Mouse (Mus musculus) lung, adult 2 months (tissue): ENCODE results near the gene Cln3. TPM values are rescaled to one million over a fixed set of nuclear protein-coding genes. Genes with fewer than 3 reads are reported as not detected.
A peak's percentile ranks its signal among the peaks of the same experiment; 100 is the strongest.

ENCODE experiments used
- DNase-seq: peaks from one replicate; pipeline ENCODE4 v3.0.0; 2022
- H3K4me1 ChIP-seq: fragments of 200-500 bp; 2 replicates; pipeline ENCODE4 v1.6.1; 2011; ENCODE audit warnings: low read length; ENCODE audit not compliant: control insufficient read depth, insufficient read depth
- H3K4me3 ChIP-seq: fragments of 200-500 bp; replicated peaks from 2 replicates; pipeline ENCODE3; 2011; ENCODE audit warnings: low read depth, mild to moderate bottlenecking, control low read depth, low read length; ENCODE audit errors: extremely low read depth
- CTCF ChIP-seq: fragments of 200-500 bp; IDR thresholded peaks from 2 replicates; pipeline ENCODE4 v1.5.1; 2011; ENCODE audit warnings: mild to moderate bottlenecking, low read length, control low read depth; ENCODE audit not compliant: insufficient read depth
- POLR2A ChIP-seq: fragments of 200-500 bp; IDR thresholded peaks from 2 replicates; pipeline ENCODE4 v1.6.1; 2011; ENCODE audit warnings: low read depth, mild to moderate bottlenecking, control low read depth, low read length, borderline replicate concordance; ENCODE audit errors: extremely low read depth
- whole genome bisulfite sequencing: fragments of 180-500 bp; shearing (Covaris S2); methylation state at CpG from one replicate; pipeline ENCODE4 v1.1.7; 2018; 5-methylcytosine and 5-hydroxymethylcytosine counted together
- polyA plus RNA-seq: library from polyadenylated mRNA; depleted of rRNA; stranded (reverse); fragments of >200 nt; gene quantifications from 2 replicates; pipeline ENCODE4 v1.2.3, GENCODE M21; 2012; rRNA removed

Cln3 gene
- 63.8 and 104 TPM in 2 replicates for polyA plus RNA-seq

DNA sequence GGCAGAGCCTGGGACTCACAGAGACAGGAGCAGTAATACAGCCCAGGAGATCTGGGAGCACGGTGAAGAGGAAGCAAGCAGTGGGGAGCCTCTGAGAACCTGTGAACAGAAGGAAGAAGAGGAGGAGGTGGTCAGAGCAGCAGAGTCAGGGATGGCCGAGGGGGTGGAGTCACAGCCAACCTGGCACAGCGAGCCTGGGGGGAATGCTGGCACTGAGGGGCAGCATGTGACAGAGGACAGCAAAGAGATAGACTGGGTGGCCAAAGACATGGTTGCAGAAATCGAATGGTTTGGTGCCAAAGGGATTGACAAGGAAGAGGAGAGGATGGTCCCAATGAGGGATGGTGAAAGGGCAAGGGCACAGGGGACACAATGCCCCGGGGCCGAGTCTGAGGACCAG is at the start of gene Cln3:
Gene Cln3 (minus strand): TSS at position 101 of the 400 bp plus-strand sequence.
- no peaks in the 10 kb centered on the region; the same call in 1 of the 2 replicates for H3K4me1 ChIP-seq
- TF ChIP-seq POLR2A (no peak), CTCF (no peak)
- peak within 1 kb of the TSS; percentile 31 for H3K4me3 ChIP-seq
- DNase-seq = no peak
- 65% methylated on average over 6 of the region's 6 CpGs for WGBS

DNA sequence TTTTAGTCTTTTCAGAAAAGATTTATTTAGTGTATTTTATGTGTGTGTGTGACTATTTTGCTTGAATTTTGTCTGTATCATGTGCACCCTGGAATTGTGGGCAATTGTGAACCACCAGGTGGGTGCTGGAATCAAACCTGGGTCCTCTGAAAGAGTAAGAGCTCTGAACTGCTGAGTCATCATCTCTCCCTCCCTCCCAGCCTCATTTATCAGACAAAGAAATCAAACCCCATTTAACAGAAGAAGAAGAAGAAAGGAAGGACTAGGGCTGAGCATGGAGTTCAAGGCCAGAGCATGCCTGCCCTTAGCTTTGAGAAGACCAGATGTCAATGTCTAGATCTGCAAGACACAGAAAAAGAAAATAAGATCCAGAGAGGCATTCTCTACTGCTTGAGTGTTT is 49.8 kb upstream of the Cln3 start:
- TF ChIP-seq POLR2A (no peak), CTCF (no peak)
- Histone ChIP-seq H3K4me1 (peaks cover 2% of the 10 kb centered on the region; the same call in 1 of the 2 replicates), H3K4me3 (no peak overlapping the region)
- no peak for DNase-seq

GRCm38 (mm10) chr7:126632478-126632877 is 46.9 kb upstream of the Cln3 start:
- H3K4me1 ChIP-seq = peaks cover 6% of the 10 kb centered on the region
- no peak for TF ChIP-seq POLR2A
- no peak for DNase-seq
- no peak overlapping the region for H3K4me3 ChIP-seq
- WGBS = 69% methylated on average over 2 of the region's 2 CpGs

GRCm38 (mm10) chr7:126630824-126631518 is 45.4 kb upstream of the Cln3 start, which contains the start of gene Nupr1:
Gene Nupr1, minus strand, starts transcription at chr7:126630861.
- TF ChIP-seq POLR2A (no peak), CTCF (no peak)
- 87% methylated on average over 4 of the region's 4 CpGs for WGBS
- no peak within 1 kb of the TSS for H3K4me3 ChIP-seq
- no peak for DNase-seq
- H3K4me1 ChIP-seq = peaks cover 6% of the 10 kb centered on the region

GRCm38 (mm10) chr7:126629915-126630314 is 44.3 kb upstream of the Cln3 start:
- TF ChIP-seq POLR2A (no peak), CTCF (no peak)
- DNase-seq = no peak
- Histone ChIP-seq H3K4me3 (no peak overlapping the region), H3K4me1 (peaks cover 6% of the 10 kb centered on the region)
- WGBS = 31% methylated on average over 3 of the region's 3 CpGs

GRCm38 (mm10) chr7:126628111-126628510 is 42.5 kb upstream of the Cln3 start:
- Histone ChIP-seq H3K4me1 (peaks cover 6% of the 10 kb centered on the region), H3K4me3 (no peak overlapping the region)
- TF ChIP-seq POLR2A (no peak), CTCF (no peak)
- WGBS = 41% methylated on average over 6 of the region's 6 CpGs
- DNase-seq = no peak

DNA sequence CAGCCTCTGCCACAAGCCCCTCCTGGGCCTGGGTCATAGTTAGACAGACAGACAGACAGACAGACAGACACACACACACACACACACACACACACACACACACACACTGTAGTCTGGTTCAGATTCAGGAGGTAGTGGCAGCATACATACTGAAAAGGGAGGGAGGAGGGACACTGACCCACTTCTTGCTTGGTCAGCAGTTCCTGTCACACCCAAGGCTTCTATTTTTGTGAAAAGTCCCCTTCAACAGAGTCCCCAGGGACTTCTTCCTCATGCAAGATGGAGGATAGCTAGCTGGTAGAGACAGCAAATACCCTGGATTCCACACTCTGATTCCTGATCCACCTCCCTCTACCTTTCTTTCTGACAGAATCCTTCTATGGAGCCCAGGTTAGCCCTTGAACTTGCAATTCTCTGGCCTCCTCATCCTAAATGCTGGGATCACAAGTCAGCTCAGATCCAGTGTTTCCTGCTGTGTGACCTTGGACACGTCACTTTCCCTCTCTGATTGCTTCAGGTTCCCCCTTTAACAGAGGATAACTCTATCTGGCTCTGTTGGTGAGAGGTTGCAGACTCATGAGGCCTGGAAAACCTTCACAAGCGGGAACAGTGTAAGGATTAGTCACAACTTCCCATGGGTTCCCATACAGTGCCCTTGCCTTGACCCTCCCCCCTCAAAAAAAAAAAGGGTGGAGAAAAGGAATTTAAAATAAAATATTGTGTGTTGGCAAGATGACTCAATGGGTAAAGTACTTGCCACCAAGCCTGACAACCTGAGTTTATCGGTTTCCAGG is 40.4 kb upstream of the Cln3 start:
- WGBS = 70% methylated on average over 3 of the region's 3 CpGs
- TF ChIP-seq POLR2A (no peak), CTCF (no peak)
- no peak for DNase-seq
- no peak overlapping the region for H3K4me3 ChIP-seq
- peaks cover 6% of the 10 kb centered on the region for H3K4me1 ChIP-seq

DNA sequence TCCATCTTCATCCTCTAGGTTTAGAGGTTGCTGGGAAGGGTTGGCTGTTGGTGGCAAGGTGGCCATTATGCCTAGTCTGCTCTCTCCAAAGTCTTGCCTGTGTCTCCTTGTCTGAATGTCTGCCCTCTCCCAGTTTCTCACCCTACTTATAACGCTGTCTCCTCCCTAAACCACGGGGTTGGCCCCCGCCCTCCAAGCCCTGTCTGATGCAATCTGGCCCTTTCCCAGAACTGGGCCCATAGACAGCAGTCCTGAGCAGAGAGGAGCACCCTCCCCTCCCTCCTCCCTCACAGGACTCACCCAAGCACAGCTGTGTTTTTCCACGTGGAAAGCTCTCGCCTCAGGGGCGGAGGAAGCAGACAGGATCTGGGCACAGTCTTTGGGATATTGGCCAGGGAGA is 39.8 kb upstream of the Cln3 start:
- WGBS = 35% methylated on average over 6 of the region's 6 CpGs
- Histone ChIP-seq H3K4me1 (peaks cover 5% of the 10 kb centered on the region), H3K4me3 (peak overlapping the region; percentile 54)
- peak; percentile 84 for DNase-seq
- TF ChIP-seq POLR2A = peak; percentile 91; the same call in 1 of the 2 replicates
- TF ChIP-seq CTCF = no peak

DNA sequence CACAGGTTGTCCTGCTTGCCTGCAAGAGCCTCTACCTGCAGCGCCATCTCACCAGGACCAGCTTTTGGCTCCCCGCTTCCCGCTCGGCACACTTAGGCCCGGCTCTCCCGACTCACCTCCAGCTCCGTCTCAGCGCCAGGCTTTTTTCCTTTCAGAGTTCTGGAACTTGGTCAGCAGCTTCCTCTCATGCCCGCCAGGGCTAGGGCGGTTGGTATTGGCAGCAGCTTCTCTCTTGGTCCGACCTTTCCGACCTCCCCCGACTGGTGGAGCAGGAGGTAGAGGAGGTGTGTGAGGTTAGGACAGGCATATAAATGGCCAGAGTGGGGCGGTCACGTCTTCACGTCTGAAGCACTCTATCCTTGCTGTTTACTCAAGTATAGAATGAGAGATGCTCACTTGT is 39.2 kb upstream of the Cln3 start:
- 41% methylated on average over 16 of the region's 16 CpGs for whole genome bisulfite sequencing
- TF ChIP-seq POLR2A (0 out of 2 replicates have a peak, but pooled peaks have one; percentile 37), CTCF (no peak)

More for the DNA sequence above, 39.2 kb upstream of the Cln3 start:
- H3K4me1 ChIP-seq = peaks cover 5% of the 10 kb centered on the region
- DNase-seq = peak; percentile 57
- H3K4me3 ChIP-seq = peak overlapping the region; percentile 54
